Mouse (Mus musculus) liver, adult 2 months (tissue): ENCODE data around the gene Dact3. TPM values are rescaled to one million over a fixed set of nuclear protein-coding genes. Genes with fewer than 3 reads are reported as not detected.

Experiments
- DNase-seq: peaks from one replicate; pipeline ENCODE4 v3.0.0-alpha.2; 2011; ENCODE audit warnings: low read depth, low spot score; ENCODE audit errors: extremely low read depth
- H3K27ac ChIP-seq: fragments of 200-500 bp; replicated peaks from 2 replicates; pipeline ENCODE4 v1.5.1; 2012; ENCODE audit warnings: low read depth, mild to moderate bottlenecking, control low read depth, inconsistent platforms, low read length; ENCODE audit not compliant: insufficient read depth
- H3K27me3 ChIP-seq: fragments of 200-500 bp; 2 replicates; pipeline ENCODE4 v1.6.1; 2012; ENCODE audit warnings: mild to moderate bottlenecking, moderate library complexity, low read length, inconsistent platforms; ENCODE audit not compliant: control insufficient read depth, insufficient read depth
- H3K36me3 ChIP-seq: fragments of 200-500 bp; 2 replicates; pipeline ENCODE4 v1.6.1; 2012; ENCODE audit warnings: low read length, inconsistent platforms; ENCODE audit not compliant: control insufficient read depth, insufficient read depth
- H3K4me1 ChIP-seq: fragments of 200-500 bp; 2 replicates; pipeline ENCODE4 v1.6.1; 2011; ENCODE audit warnings: low read length; ENCODE audit not compliant: control insufficient read depth, insufficient read depth
- H3K4me3 ChIP-seq: fragments of 200-500 bp; 2 replicates; pipeline ENCODE4 v1.5.1; 2011; ENCODE audit warnings: low read depth, mild to moderate bottlenecking, control low read depth, low read length, moderate library complexity; ENCODE audit not compliant: insufficient read depth
- H3K79me2 ChIP-seq: fragments of 200-500 bp; 2 replicates; pipeline ENCODE4 v1.6.1; 2012; ENCODE audit warnings: inconsistent platforms, mild to moderate bottlenecking, low read length, moderate library complexity; ENCODE audit not compliant: control insufficient read depth, insufficient read depth
- H3K9ac ChIP-seq: fragments of 200-500 bp; 2 replicates; pipeline ENCODE4 v1.6.1; 2012; ENCODE audit warnings: low read depth, mild to moderate bottlenecking, control low read depth, inconsistent platforms, low read length
- CTCF ChIP-seq: fragments of 200-500 bp; IDR thresholded peaks from 2 replicates; pipeline ENCODE4 v1.5.1; 2011; ENCODE audit warnings: low read depth, low read length, control low read depth
- POLR2A ChIP-seq: fragments of 200-500 bp; IDR thresholded peaks from 2 replicates; pipeline ENCODE4 v1.6.1; 2011; ENCODE audit warnings: low read length, control low read depth; ENCODE audit not compliant: insufficient read depth; ENCODE audit errors: extremely low read depth
- WGBS: fragments of 180-500 bp; shearing (Covaris S2); methylation state at CpG from one replicate; pipeline ENCODE4 v1.1.7; 2018; 5-methylcytosine and 5-hydroxymethylcytosine counted together
- polyA plus RNA-seq: library from polyadenylated mRNA; depleted of rRNA; stranded (reverse); fragments of >200 nt; gene quantifications from 2 replicates; pipeline ENCODE4 v1.2.3, GENCODE M21; 2012
- total RNA-seq: library from RNA; depleted of rRNA; stranded (reverse); fragments of >200 nt; gene quantifications from 2 replicates; pipeline ENCODE4 v1.2.3, GENCODE M21; 2014

Dact3 gene
- total and polyA plus RNA-seq, 2 experiments: under 0.01 to 0.64 TPM

GRCm38 (mm10) chr7:16920150-16920579 lies 45.0 kb downstream of the Dact3 start:
- H3K9ac ChIP-seq: no peak overlapping the region
- WGBS: 93% methylated on average over 7 of the region's 7 CpGs

GRCm38 (mm10) chr7:16920818-16921791 lies 46.0 kb downstream of the Dact3 start:
- Histone ChIP-seq H3K27me3 (no peaks in the 10 kb centered on the region), H3K9ac (peak overlapping the region; percentile 9; the same call in 1 of the 2 replicates), H3K27ac (no peak overlapping the region), H3K36me3 (peaks cover 2% of the 10 kb centered on the region; the same call in 1 of the 2 replicates), H3K4me3 (no peak overlapping the region), H3K4me1 (peaks cover 15% of the 10 kb centered on the region), H3K79me2 (peaks cover 17% of the 10 kb centered on the region; the same call in 1 of the 2 replicates)
- TF ChIP-seq POLR2A (no peak), CTCF (no peak)
- no peak for DNase-seq
- WGBS: 80% methylated on average over 21 of the region's 21 CpGs

More at GRCm38 (mm10) chr7:16920150-16920579, 45.0 kb downstream of the Dact3 start:
- Histone ChIP-seq H3K27me3 (no peaks in the 10 kb centered on the region), H3K4me1 (peaks cover 15% of the 10 kb centered on the region), H3K4me3 (no peak overlapping the region), H3K79me2 (peaks cover 17% of the 10 kb centered on the region; the same call in 1 of the 2 replicates), H3K36me3 (peaks cover 2% of the 10 kb centered on the region; the same call in 1 of the 2 replicates), H3K27ac (no peak overlapping the region)
- DNase-seq: no peak
- no peak for TF ChIP-seq POLR2A
- no peak for TF ChIP-seq CTCF

- H3K9ac ChIP-seq: no peak overlapping the region
- no peak overlapping the region for H3K27ac ChIP-seq
- H3K4me1 ChIP-seq: peaks cover 15% of the 10 kb centered on the region
- no peak overlapping the region for H3K4me3 ChIP-seq
- H3K36me3 ChIP-seq: no peaks in the 10 kb centered on the region
- peaks cover 17% of the 10 kb centered on the region; the same call in 1 of the 2 replicates for H3K79me2 ChIP-seq
- WGBS: 40% methylated on average over 6 of the region's 6 CpGs
- no peaks in the 10 kb centered on the region for H3K27me3 ChIP-seq
- DNase-seq: no peak
- TF ChIP-seq POLR2A (no peak), CTCF (no peak)
Observed at GRCm38 (mm10) chr7:16921881-16922335, 46.8 kb downstream of the Dact3 start.

GRCm38 (mm10) chr7:16922360-16922973 lies 47.4 kb downstream of the Dact3 start:
- 37% methylated on average over 10 of the region's 10 CpGs for WGBS
- H3K4me3 ChIP-seq: peak overlapping the region; percentile 13
- H3K36me3 ChIP-seq: no peaks in the 10 kb centered on the region
- H3K27me3 ChIP-seq: no peaks in the 10 kb centered on the region
- H3K79me2 ChIP-seq: peaks cover 17% of the 10 kb centered on the region; the same call in 1 of the 2 replicates
- peak overlapping the region; percentile 85 for H3K9ac ChIP-seq
- H3K4me1 ChIP-seq: peaks cover 15% of the 10 kb centered on the region
- H3K27ac ChIP-seq: no peak overlapping the region
- TF ChIP-seq CTCF (no peak), POLR2A (no peak)
- no peak for DNase-seq

- under 1% methylated on average over 57 of the region's 57 CpGs for WGBS
- Histone ChIP-seq H3K4me1 (peaks cover 15% of the 10 kb centered on the region), H3K27ac (peak overlapping the region; percentile 38), H3K36me3 (no peaks in the 10 kb centered on the region), H3K9ac (peak overlapping the region; percentile 85), H3K4me3 (peak overlapping the region; percentile 81), H3K27me3 (no peaks in the 10 kb centered on the region), H3K79me2 (peaks cover 17% of the 10 kb centered on the region; the same call in 1 of the 2 replicates)
- TF ChIP-seq POLR2A (0 out of 2 replicates have a peak, but pooled peaks have one; percentile 54), CTCF (no peak)
- DNase-seq: no peak
Observed at GRCm38 (mm10) chr7:16923283-16924036, 48.3 kb downstream of the Dact3 start.
